Mouse (Mus musculus): ENCODE measurements at regions not wholly inside any gene's neighbourhood (a gene's known extent, or its start where the extent isn't known, plus 50 kb on each side); places are given as distances from the start of the nearest gene placed in this dataset.
A peak's percentile ranks its signal among the peaks of the same experiment; 100 is the strongest.

GRCm38 (mm10) chr4:131097421-131097820 lies 153.2 kb downstream of the Matn1 start:
- DNase-seq (ENCODE audit: inconsistent ontology term): no peak

GRCm38 (mm10) chr4:131100093-131100795 lies 156.1 kb downstream of the Matn1 start:
- peak; percentile 6 for DNase-seq (ENCODE audit: inconsistent ontology term)

- no peak for DNase-seq (ENCODE audit: inconsistent ontology term)
Observed at GRCm38 (mm10) chr4:131100796-131101156, 156.6 kb downstream of the Matn1 start.

- DNase-seq (ENCODE audit: inconsistent ontology term): no peak
Observed at GRCm38 (mm10) chr4:131102163-131102562, 158.0 kb downstream of the Matn1 start.

- DNase-seq (ENCODE audit: inconsistent ontology term): no peak
Observed at GRCm38 (mm10) chr4:131107127-131107857, 163.1 kb downstream of the Matn1 start.

- DNase-seq (ENCODE audit: inconsistent ontology term): no peak
Observed at GRCm38 (mm10) chr4:131112536-131112935, 168.4 kb downstream of the Matn1 start.

GRCm38 (mm10) chr4:131113727-131114303 lies 169.6 kb downstream of the Matn1 start:
- DNase-seq (ENCODE audit: inconsistent ontology term): no peak

GRCm38 (mm10) chr4:131115247-131115646 lies 171.1 kb downstream of the Matn1 start:
- DNase-seq (ENCODE audit: inconsistent ontology term): peak; percentile 60

- DNase-seq (ENCODE audit: inconsistent ontology term): no peak
Observed at GRCm38 (mm10) chr4:131118586-131118985, 174.4 kb downstream of the Matn1 start.

GRCm38 (mm10) chr4:131119621-131120020 lies 175.4 kb downstream of the Matn1 start:
- no peak for DNase-seq (ENCODE audit: inconsistent ontology term)

GRCm38 (mm10) chr4:131120680-131121079 lies 176.5 kb downstream of the Matn1 start:
- DNase-seq (ENCODE audit: inconsistent ontology term): no peak

- DNase-seq (ENCODE audit: inconsistent ontology term): no peak
Observed at GRCm38 (mm10) chr4:131125975-131126374, 181.8 kb downstream of the Matn1 start.

GRCm38 (mm10) chr4:131126901-131127300 lies 182.7 kb downstream of the Matn1 start:
- DNase-seq (ENCODE audit: inconsistent ontology term): no peak

- no peak for DNase-seq (ENCODE audit: inconsistent ontology term)
Observed at GRCm38 (mm10) chr4:131128646-131129045, 184.5 kb downstream of the Matn1 start.

- no peak for DNase-seq (ENCODE audit: inconsistent ontology term)
Observed at GRCm38 (mm10) chr4:131132201-131132600, 188.0 kb downstream of the Matn1 start.

- DNase-seq (ENCODE audit: inconsistent ontology term): no peak
Observed at GRCm38 (mm10) chr4:131132781-131133180, 188.6 kb downstream of the Matn1 start.

GRCm38 (mm10) chr4:131135841-131136240 lies 191.7 kb downstream of the Matn1 start:
- DNase-seq (ENCODE audit: inconsistent ontology term): no peak

GRCm38 (mm10) chr4:131138891-131139290 lies 194.7 kb downstream of the Matn1 start:
- no peak for DNase-seq (ENCODE audit: inconsistent ontology term)

- no peak for DNase-seq (ENCODE audit: inconsistent ontology term)
Observed at GRCm38 (mm10) chr4:131141890-131142465, 197.8 kb downstream of the Matn1 start.

- no peak for DNase-seq (ENCODE audit: inconsistent ontology term)
Observed at GRCm38 (mm10) chr4:131145507-131145906, 201.3 kb downstream of the Matn1 start.

- no peak for DNase-seq (ENCODE audit: inconsistent ontology term)
Observed at GRCm38 (mm10) chr4:131148042-131148747, 204.0 kb downstream of the Matn1 start.

GRCm38 (mm10) chr4:131149466-131149865 lies 205.3 kb downstream of the Matn1 start:
- no peak for DNase-seq (ENCODE audit: inconsistent ontology term)

Data from Muller cell, postnatal 12 days (primary cell).